Mouse (Mus musculus) hindbrain, embryonic 14.5 days (tissue): ENCODE measurements around the gene Rgmb. TPM values are rescaled to one million over a fixed set of nuclear protein-coding genes. Genes with fewer than 3 reads are reported as not detected.

ENCODE experiments used
- ATAC-seq: fragments of 200-750 bp; cut with Nextera tagmentation; 2 replicates; pipeline ENCODE4 v1.8.0; 2017; ENCODE audit warnings: moderate number of reproducible peaks, mild to moderate bottlenecking, moderate TSS enrichment, moderate library complexity; ENCODE audit not compliant: low FRiP score
- DNase-seq: peaks from one replicate; pipeline ENCODE4 v3.0.0-alpha.2; 2015; ENCODE audit warnings: low spot score
- H3K27ac ChIP-seq: fragments of 300-500 bp; sonication (generic); 2 replicates; pipeline ENCODE4 v1.5.1; 2014; ENCODE audit warnings: mild to moderate bottlenecking, moderate library complexity
- H3K27me3 ChIP-seq: fragments of 300-500 bp; sonication (generic); 2 replicates; pipeline ENCODE4 v1.6.1; 2014; ENCODE audit warnings: mild to moderate bottlenecking, low read length, mixed read lengths; ENCODE audit not compliant: control insufficient read depth, insufficient read depth
- H3K36me3 ChIP-seq: fragments of 300-500 bp; sonication (generic); replicated peaks from 2 replicates; pipeline ENCODE4 v1.6.1; 2014; ENCODE audit not compliant: control insufficient read depth, insufficient read depth
- H3K4me1 ChIP-seq: fragments of 300-500 bp; sonication (generic); replicated peaks from 2 replicates; pipeline ENCODE4 v1.6.1; 2014; ENCODE audit warnings: antibody characterized with exemption, low read length, mixed read lengths; ENCODE audit not compliant: control insufficient read depth, insufficient read depth
- H3K4me2 ChIP-seq: fragments of 300-500 bp; sonication (generic); replicated peaks from 2 replicates; pipeline ENCODE4 v1.6.1; 2014; ENCODE audit warnings: mild to moderate bottlenecking, moderate library complexity
- H3K4me3 ChIP-seq: fragments of 300-500 bp; sonication (generic); replicated peaks from 2 replicates; pipeline ENCODE4 v1.5.1; 2014; ENCODE audit warnings: mild to moderate bottlenecking, low read length
- H3K9ac ChIP-seq: fragments of 300-500 bp; sonication (generic); 2 replicates; pipeline ENCODE4 v1.6.1; 2014
- H3K9me3 ChIP-seq: fragments of 300-500 bp; sonication (generic); 2 replicates; pipeline ENCODE4 v1.6.1; 2016; ENCODE audit warnings: low read length; ENCODE audit not compliant: control insufficient read depth
- WGBS: fragments of 180-500 bp; shearing (Covaris S2); extraction: QIAGEN DNeasy Blood & Tissue Kit; methylation state at CpG from one replicate; pipeline ENCODE4 v1.1.7; 2014; 5-methylcytosine and 5-hydroxymethylcytosine counted together
- polyA plus RNA-seq: library from polyadenylated mRNA; unstranded; fragments of >200 nt; fragmentation: Nextera tagmentation; extraction: Ambion mirVana; gene quantifications from 2 replicates; pipeline ENCODE4 v1.2.1, GENCODE M21; 2014

The Rgmb gene
- 95.0 and 100.0 TPM in 2 replicates for polyA plus RNA-seq

DNA sequence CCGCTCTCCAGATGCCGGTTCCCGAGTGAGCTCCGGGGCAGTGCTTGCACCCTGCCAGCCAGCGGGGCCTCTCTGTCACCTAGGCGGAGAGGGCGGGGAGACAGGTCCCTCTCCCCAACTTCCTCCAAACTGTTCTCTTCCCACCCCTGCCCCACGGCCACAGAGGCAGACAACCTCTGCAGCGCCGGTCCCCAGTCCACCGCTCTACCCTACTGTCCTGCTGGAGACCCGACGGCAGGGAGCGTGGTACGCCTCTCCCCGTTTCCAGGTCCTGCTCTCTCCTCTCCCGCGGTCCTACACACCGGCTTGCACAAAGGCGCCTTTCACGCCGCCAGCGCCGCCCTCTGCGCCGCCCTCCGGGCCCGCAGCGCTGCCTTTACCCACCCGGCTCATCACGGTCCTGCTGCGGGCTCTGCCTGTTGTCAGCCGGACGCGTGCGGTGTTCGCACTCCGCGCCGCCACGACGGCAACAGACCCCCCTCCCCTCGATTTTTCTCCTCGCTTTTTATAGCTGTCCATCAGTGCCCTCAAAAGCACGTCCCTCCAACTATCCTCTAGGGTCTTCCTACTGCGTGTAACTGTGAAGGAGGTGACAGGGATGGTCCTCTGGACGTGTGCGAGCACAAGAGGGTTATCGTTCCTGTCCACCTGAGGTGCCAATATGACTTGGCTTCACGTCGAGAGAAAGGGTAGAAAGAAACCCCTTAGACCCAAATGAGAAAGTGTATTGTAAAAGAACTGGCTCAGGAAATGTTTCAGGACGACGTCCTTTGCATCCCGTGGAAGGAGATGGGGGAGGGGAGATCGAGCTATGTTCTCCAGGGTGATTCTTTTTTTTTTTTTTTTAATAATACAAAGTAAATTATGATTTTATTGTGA lies at the start of gene Rgmb:
Gene Rgmb, minus strand, starts transcription at position 274 of the 879 bp plus-strand sequence.
- Histone ChIP-seq H3K4me3 (peak within 1 kb of the TSS; percentile 69), H3K4me1 (peaks cover 6% of the 10 kb centered on the region; the same call in 1 of the 2 replicates), H3K27ac (peak within 1 kb of the TSS; percentile 95), H3K4me2 (peak within 1 kb of the TSS; percentile 77), H3K27me3 (no peaks in the 10 kb centered on the region), H3K9ac (peak within 1 kb of the TSS; percentile 82), H3K9me3 (no peaks in the 10 kb centered on the region), H3K36me3 (no peaks in the 10 kb centered on the region)
- DNase-seq: peak; percentile 57
- peak; percentile 26; the same call in 1 of the 2 replicates for ATAC-seq
- under 1% methylated on average over 49 of the region's 55 CpGs for WGBS

DNA sequence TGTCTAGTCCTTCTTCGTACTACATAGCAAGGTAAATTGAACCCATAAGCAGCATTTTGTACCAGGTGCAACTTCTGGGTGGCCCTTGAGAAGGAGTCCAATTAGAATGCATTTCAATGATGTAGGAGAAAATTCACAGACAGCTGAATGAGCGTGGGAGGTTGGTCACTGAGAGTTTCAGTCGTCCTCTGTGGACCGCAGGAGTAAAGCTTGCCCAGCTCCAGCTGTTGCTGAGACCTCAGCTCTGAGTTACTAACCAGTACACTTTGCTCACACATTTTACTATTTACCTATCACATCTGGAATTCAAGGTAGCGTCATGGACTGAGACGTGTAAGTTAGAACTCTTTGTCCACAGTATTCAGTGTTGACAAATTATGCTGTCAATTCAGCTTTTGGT lies 43.9 kb upstream of the Rgmb start:
- Histone ChIP-seq H3K27me3 (no peaks in the 10 kb centered on the region), H3K4me1 (no peaks in the 10 kb centered on the region), H3K27ac (no peak overlapping the region), H3K4me2 (no peak overlapping the region), H3K36me3 (no peaks in the 10 kb centered on the region), H3K9ac (no peak overlapping the region), H3K4me3 (no peak overlapping the region), H3K9me3 (no peaks in the 10 kb centered on the region)
- DNase-seq: no peak
- no peak for ATAC-seq
- 85% methylated on average over 6 of the region's 6 CpGs for WGBS

DNA sequence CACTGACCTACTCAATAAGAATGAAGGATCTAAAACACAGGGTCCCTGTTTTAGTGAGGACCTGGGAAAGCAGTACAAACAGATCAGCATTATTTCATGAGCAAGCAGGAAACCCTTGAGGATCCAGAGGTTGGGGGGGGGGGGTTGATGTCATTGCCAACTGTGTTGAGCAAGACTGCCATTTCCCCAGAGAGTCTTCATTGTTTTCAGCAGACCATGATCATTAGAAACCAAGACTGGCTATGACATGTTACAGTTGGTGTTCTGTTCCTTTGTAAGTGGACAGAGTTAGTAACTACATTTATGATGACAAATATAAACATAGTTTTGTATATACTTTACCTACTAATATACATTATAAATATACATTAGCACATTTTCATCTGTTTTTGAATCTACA lies 41.3 kb upstream of the Rgmb start:
- Histone ChIP-seq H3K9ac (no peak overlapping the region), H3K4me1 (no peaks in the 10 kb centered on the region), H3K9me3 (no peaks in the 10 kb centered on the region), H3K4me2 (no peak overlapping the region), H3K27me3 (no peaks in the 10 kb centered on the region), H3K27ac (no peak overlapping the region), H3K4me3 (no peak overlapping the region), H3K36me3 (no peaks in the 10 kb centered on the region)
- DNase-seq (no peak), ATAC-seq (no peak)

DNA sequence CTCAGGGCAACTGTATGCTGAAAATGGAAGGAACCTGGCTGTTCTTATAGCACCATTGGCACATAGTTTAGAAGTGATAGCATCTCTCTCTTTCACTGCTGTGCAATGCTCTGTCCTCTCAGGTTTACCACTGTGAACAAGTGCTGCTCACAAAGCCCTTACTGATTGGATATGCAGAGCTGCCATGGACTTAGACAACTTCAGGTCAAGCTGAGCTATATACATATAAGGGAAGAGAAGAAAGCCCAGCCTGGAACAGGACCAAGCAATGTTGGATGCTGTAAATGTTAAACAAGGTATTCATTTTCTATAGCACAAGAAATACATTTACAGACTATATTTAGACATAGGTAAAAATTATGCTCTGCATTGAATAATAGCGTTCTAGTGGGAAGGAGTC lies 34.4 kb upstream of the Rgmb start:
- Histone ChIP-seq H3K36me3 (no peaks in the 10 kb centered on the region), H3K9me3 (no peaks in the 10 kb centered on the region), H3K27me3 (no peaks in the 10 kb centered on the region), H3K27ac (no peak overlapping the region), H3K9ac (no peak overlapping the region), H3K4me3 (no peak overlapping the region), H3K4me1 (no peaks in the 10 kb centered on the region), H3K4me2 (no peak overlapping the region)
- DNase-seq: no peak
- ATAC-seq: no peak
- 98% methylated on average over 1 of the region's 1 CpGs for WGBS

DNA sequence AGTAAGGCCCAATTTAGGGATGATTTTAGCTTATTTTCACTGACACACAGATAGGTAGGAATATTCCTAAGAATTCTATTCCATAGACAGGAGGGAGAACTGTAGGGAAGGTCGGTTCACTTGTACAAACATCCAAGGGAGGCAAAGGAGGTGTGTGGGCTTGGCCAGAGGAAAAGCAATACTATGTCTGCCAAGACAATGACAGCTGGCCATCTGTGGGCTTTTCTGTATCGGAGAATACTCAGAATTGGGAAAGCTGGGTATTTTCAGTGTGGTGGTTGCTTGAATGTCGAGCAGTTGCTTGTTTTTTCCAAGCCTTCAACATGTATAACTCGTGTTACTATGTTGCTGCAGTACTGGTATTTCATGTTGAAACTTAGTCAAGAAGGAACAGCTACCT lies 31.5 kb upstream of the Rgmb start:
- Histone ChIP-seq H3K4me3 (no peak overlapping the region), H3K27me3 (no peaks in the 10 kb centered on the region), H3K36me3 (no peaks in the 10 kb centered on the region), H3K4me2 (no peak overlapping the region), H3K9me3 (no peaks in the 10 kb centered on the region), H3K4me1 (no peaks in the 10 kb centered on the region), H3K27ac (no peak overlapping the region), H3K9ac (no peak overlapping the region)
- ATAC-seq (no peak), DNase-seq (no peak)
- 75% methylated on average over 4 of the region's 4 CpGs for WGBS

DNA sequence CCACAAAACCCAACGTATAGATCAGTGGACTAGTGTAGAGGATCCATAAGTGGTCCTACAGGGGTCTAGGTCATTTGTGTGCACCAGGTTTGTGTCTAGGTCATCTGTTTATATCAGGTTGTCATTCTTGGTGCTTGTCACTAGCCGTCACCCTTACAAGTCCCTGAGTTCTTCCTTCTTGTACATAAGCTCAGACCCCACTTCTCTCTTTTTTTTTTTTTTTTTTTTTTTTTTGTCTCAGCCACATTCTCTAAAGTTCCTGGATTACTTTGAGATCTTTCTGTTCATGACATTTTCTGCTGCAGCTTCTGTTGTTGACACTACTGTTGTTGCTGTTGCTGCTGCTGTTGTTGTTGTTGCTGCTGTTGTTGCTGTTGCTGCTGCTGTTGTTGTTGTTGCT lies 22.3 kb upstream of the Rgmb start:
- no peak for DNase-seq
- Histone ChIP-seq H3K4me2 (no peak overlapping the region), H3K4me3 (no peak overlapping the region), H3K36me3 (no peaks in the 10 kb centered on the region), H3K9me3 (no peaks in the 10 kb centered on the region), H3K4me1 (no peaks in the 10 kb centered on the region), H3K27ac (no peak overlapping the region), H3K9ac (no peak overlapping the region), H3K27me3 (no peaks in the 10 kb centered on the region)
- WGBS: 84% methylated on average over 2 of the region's 2 CpGs
- ATAC-seq: no peak

DNA sequence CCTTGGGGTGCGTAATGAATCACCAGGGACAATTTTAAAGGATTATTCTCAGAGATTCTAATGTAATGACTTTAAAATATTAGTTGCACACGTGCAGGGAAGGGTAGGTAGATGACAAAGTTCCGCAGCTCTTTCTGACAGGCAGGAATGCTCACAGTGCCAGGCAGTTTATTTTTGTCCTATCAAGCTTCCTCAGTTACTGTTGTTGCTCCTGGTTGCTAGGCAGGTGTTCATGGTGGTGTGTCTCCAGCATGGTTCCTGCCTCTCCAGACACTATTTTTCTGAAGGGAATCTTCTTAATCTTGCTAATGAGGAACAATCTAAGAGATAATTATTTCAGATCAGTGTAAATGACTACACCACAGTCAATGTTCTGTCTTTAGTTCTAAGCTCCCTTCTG lies 19.7 kb upstream of the Rgmb start:
- 78% methylated on average over 3 of the region's 3 CpGs for WGBS
- no peak overlapping the region for H3K4me2 ChIP-seq

DNA sequence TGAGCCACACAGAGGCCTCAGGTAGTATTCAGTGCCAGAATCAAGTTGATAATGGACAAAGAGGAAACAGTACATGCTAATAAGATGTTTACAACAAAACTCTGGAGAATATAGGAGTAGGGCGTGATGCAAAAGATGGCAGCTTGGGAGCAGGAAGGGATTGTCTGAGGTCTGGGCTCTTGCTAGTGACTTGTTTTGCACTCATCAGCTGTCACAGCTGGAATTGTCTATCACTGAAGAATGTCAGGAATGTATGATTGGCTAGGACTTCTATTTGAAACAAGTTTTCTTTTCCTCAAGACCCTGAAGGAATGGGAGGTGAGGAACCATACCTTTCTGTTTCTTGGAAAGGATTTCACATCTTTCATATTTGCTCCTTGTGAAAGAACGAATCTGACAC lies 10.6 kb upstream of the Rgmb start:
- H3K4me3 ChIP-seq: no peak overlapping the region
- H3K9me3 ChIP-seq: no peaks in the 10 kb centered on the region
- ATAC-seq: no peak
- WGBS: 90% methylated on average over 2 of the region's 2 CpGs
- no peak overlapping the region for H3K4me2 ChIP-seq
- no peak overlapping the region for H3K27ac ChIP-seq
- no peak for DNase-seq
- H3K4me1 ChIP-seq: no peaks in the 10 kb centered on the region
- H3K36me3 ChIP-seq: no peaks in the 10 kb centered on the region
- no peaks in the 10 kb centered on the region for H3K27me3 ChIP-seq
- no peak overlapping the region for H3K9ac ChIP-seq

More for the DNA sequence above, 19.7 kb upstream of the Rgmb start:
- Histone ChIP-seq H3K27me3 (no peaks in the 10 kb centered on the region), H3K4me1 (no peaks in the 10 kb centered on the region), H3K36me3 (no peaks in the 10 kb centered on the region), H3K27ac (no peak overlapping the region), H3K4me3 (no peak overlapping the region), H3K9ac (no peak overlapping the region), H3K9me3 (no peaks in the 10 kb centered on the region)
- no peak for DNase-seq
- ATAC-seq: no peak

DNA sequence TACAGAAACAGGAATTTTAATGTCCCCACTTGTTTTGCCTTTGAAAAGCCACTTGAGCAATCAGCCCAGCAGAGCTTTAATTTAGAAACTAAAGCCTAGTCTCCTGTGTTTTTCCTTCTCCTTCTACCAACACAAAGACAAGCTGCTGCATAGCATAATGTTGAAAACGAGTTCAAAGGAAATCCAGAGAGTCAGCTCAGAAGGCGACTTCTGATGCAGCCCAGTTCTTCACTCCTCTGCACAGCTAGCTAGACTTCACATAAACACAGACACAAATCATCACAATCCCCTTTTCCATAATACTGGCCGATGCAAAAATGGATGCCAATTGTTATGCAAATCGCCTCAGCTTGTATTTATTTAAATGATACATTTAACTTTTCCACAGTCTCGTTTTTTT lies 1.6 kb upstream of the Rgmb start:
- Histone ChIP-seq H3K27me3 (no peaks in the 10 kb centered on the region), H3K4me2 (no peak overlapping the region), H3K9ac (no peak overlapping the region), H3K4me1 (peaks cover 3% of the 10 kb centered on the region; the same call in 1 of the 2 replicates), H3K36me3 (no peaks in the 10 kb centered on the region), H3K4me3 (no peak overlapping the region), H3K9me3 (no peaks in the 10 kb centered on the region), H3K27ac (no peak overlapping the region)
- WGBS: 21% methylated on average over 5 of the region's 5 CpGs
- DNase-seq (no peak), ATAC-seq (no peak)
